ENCODE assay signal across 19 mouse cellular contexts in the genomic region with DNA sequence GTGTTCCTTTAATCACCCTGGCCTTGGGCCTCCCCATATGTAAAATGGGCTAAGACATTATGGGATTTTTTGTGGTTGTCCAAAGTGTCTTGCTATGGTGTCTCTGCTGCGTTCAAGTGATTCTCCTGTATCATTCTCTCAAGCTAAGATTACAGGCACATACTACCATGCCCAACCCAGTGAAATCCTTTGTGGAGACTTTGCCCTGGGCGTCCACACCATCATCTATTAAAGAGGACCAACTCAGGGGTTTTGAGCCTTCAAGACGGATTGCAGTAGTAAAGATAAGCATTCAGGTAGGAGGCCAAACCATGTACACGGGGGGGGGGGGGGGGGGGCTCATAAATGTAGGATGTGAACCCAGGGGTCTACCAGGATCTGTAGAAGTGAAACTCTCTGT. TPM values are rescaled to one million over a fixed set of nuclear protein-coding genes. Genes with fewer than 3 reads are reported as not detected.
"Had no signal": no experiment of that assay in that cellular context is flagged by ENCODE, and none has a peak within 500 bp of the region (broad histone marks: within the 10 kb centered on the region; RNA-seq: fewer than 3 reads in every experiment).

No protein-coding gene starts in this region.

- H3K9ac ChIP-seq: lung, embryonic 15.5 days; midbrain, embryonic 13.5 days; midbrain, embryonic 15.5 days; neural tube, embryonic 12.5 days had no signal

- H3K4me2 ChIP-seq: lung, embryonic 15.5 days; midbrain, embryonic 11.5 days; midbrain, embryonic 13.5 days; midbrain, embryonic 15.5 days; neural tube, embryonic 12.5 days had no signal

- H3K9me3 ChIP-seq: lung, embryonic 15.5 days; megakaryocyte, embryonic 14.5 days; midbrain, embryonic 13.5 days; midbrain, embryonic 15.5 days; neural tube, embryonic 12.5 days had no signal

- H3K4me3 ChIP-seq: lung, embryonic 15.5 days; midbrain, embryonic 13.5 days; midbrain, embryonic 15.5 days; neural tube, embryonic 12.5 days had no signal

- DNase-seq: lung, adult 2 months; lung, postnatal 14 days; lung, postnatal 36 days; right cerebral cortex, postnatal 14 days; spleen, adult 18-20 months; thymus, adult 18-20 months; thymus, postnatal 14 days; thymus, postnatal 36 days had no signal

- H3K27me3 ChIP-seq: lung, embryonic 15.5 days; midbrain, embryonic 13.5 days; midbrain, embryonic 15.5 days; neural tube, embryonic 12.5 days had no signal

- ATAC-seq: lung, postnatal 0 days; midbrain, embryonic 13.5 days; midbrain, embryonic 15.5 days had no signal

- H3K27ac ChIP-seq: lung, embryonic 15.5 days; macrophage; midbrain, embryonic 13.5 days; midbrain, embryonic 15.5 days; neural tube, embryonic 12.5 days had no signal

- H3K36me3 ChIP-seq: lung, embryonic 15.5 days; midbrain, embryonic 13.5 days; midbrain, embryonic 15.5 days; neural tube, embryonic 12.5 days had no signal

RNA-seq across cellular contexts. Expression of a gene that starts 14.7 kb away (rescaled TPM):
- total RNA-seq: megakaryocyte progenitor cell, adult 5-6 weeks; monocyte, adult 5-6 weeks; neutrophil, adult 5-6 weeks had no signal
- polyA plus RNA-seq: macrophage had no signal

RNA-seq across cellular contexts. Expression of a gene that starts 24.9 kb away (rescaled TPM):
- total RNA-seq: megakaryocyte progenitor cell, adult 5-6 weeks; monocyte, adult 5-6 weeks; neutrophil, adult 5-6 weeks had no signal
- polyA plus RNA-seq: macrophage had no signal

RNA-seq across cellular contexts. Expression of a gene that starts 45.6 kb away (rescaled TPM):
- total RNA-seq: megakaryocyte progenitor cell, adult 5-6 weeks; monocyte, adult 5-6 weeks had no signal
- polyA plus RNA-seq: macrophage had no signal

RNA-seq across cellular contexts. Expression of a gene that starts 55.7 kb away (rescaled TPM):
- total RNA-seq: monocyte, adult 5-6 weeks had no signal
- polyA plus RNA-seq: macrophage had no signal
